Mouse (Mus musculus): Measurements from ENCODE around the gene Bach2. TPM values are rescaled to one million over a fixed set of nuclear protein-coding genes. Genes with fewer than 3 reads are reported as not detected.

Bach2 gene
- total RNA-seq, 2 experiments from 2014 or later, result 20.8 to 25.8 TPM

DNA sequence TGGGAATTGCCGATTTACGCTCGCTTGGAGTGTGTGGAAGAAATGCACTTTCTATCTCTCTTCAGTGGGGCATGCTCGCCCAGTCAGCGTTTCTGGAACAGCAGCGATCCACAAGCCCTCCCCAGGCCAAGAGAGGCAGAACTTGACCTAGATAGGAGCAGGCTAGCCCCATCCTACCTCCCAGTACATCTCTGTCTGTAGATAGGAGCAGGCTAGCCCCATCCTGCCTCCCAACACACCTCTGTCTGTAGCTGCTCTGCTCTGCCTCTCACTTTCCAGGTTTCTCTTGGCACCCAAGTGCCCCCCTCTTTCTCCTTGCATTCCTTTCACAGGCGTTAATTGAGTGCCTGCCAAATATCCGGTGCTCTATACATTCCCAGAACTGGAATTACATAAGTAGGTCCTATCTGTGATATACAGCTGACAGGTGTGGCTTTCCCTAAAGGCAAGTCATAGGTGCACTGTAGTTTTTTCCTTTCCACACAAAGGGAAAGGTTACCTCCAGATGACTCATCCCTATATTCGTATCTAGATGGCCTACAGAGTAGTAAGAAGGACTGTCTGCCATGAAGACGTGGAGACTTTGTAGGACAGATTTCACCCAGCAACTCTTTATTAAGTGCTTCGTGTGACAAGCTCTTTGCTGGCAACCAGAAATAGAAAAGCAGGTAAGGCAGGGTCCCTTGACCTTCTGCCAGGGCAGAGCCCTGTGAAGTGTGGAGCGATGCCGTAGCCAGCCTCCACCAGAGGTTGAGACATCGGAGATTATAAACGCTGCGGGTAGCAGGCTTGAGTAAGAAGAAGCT, 137.3 kb downstream of the Bach2 start:
- no peak overlapping the region for H3K27ac ChIP-seq
- no peak for TF ChIP-seq CTCF (IDR thresholded peaks at IDR 0.05)
- H3K4me3 ChIP-seq, result no peak overlapping the region
- no peak for DNase-seq (ENCODE audit: extremely low spot score in 1 of 2, low spot score in 2 of 2)
- intact Hi-C loops (cut with DNase I), result no loop called here

DNA sequence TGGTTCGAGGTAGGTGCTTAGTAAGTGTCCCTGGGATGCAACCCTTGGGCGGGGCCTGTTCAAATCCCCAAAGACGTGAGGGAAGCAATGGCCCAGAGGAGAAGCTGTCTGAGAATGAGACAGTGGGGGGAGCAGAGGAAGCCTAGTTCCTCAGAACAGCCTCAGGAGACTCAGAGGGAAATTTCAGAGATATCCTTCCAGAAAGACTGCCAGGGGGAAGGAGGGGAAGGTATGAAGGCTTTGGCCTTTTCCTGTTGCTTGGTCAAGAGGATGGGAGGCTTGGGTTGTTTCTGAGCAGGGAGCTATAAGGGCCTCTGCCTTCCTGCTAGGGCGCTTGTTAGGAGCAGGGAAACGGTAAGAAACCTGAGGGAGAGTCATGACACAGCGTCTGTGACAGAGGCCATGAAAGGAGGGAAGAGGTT, 137.9 kb downstream of the Bach2 start:
- no peak overlapping the region for H3K4me3 ChIP-seq
- H3K27ac ChIP-seq, result no peak overlapping the region
- intact Hi-C loops (cut with DNase I), result no loop called here
- no peak for TF ChIP-seq CTCF (IDR thresholded peaks at IDR 0.05)
- no peak for DNase-seq (ENCODE audit: extremely low spot score in 1 of 2, low spot score in 2 of 2)

DNA sequence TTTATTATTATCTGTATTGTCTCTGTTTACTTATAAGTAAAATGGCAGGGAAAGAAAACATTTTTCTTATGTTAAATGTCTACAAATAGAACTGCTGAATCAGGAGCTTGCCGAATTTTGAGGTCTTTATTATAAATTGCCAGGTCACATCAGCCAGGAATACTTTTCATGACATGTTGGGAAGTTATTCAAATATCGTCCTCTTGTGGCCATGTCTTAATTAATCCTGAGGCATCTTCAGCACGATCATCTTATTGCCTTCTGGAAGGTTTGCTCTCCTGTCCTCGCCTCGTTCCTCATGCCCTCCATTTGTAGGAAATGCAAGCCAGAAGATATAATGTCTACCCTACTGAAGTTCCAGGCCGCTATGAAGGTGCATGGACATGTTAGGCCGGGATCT, 140.5 kb downstream of the Bach2 start:
- intact Hi-C loops (cut with DNase I), result no loop called here
- H3K4me3 ChIP-seq, result no peak overlapping the region
- H3K27ac ChIP-seq, result no peak overlapping the region
- DNase-seq (ENCODE audit: extremely low spot score in 1 of 2, low spot score in 2 of 2), result no peak
- peak; percentile 8 for TF ChIP-seq CTCF (IDR thresholded peaks at IDR 0.05)

DNA sequence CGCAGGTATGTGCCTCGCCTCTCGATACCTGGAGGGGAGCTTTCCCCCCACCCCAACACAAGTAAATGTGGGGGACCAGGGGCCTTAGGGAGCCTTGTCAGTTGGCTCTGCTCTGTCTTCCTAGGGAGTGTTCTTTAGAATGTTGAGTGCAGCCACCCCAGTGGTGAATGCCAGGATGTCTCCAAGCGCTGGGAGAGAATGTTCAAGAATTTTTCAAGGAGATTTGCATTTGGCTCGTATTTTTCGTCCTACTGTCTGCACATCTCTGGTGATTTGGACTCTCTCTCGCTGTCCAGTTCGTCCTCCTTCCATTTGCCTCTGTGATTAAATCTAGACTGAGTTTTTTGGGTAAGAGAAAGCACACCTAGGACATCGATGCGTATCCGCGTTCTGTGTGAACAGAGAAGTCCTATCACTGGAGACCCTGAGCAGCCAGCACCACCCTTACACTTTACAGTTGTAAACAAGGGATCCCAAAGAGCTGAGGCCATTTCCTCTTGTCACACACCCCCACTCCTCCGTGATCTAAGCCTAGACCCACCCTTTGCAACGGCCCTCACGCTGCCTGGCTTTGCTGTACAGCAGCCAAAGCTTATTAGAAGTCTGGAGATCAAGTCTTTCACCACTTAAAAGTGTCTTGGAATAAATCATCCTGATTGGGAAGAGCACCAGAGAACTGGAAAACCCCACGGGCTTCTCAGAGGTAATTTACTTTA, 143.2 kb downstream of the Bach2 start:
- H3K4me3 ChIP-seq, result no peak overlapping the region
- TF ChIP-seq CTCF (IDR thresholded peaks at IDR 0.05), result no peak
- intact Hi-C loops (cut with DNase I), result no loop called here
- no peak overlapping the region for H3K27ac ChIP-seq
- DNase-seq (ENCODE audit: extremely low spot score in 1 of 2, low spot score in 2 of 2), result no peak

DNA sequence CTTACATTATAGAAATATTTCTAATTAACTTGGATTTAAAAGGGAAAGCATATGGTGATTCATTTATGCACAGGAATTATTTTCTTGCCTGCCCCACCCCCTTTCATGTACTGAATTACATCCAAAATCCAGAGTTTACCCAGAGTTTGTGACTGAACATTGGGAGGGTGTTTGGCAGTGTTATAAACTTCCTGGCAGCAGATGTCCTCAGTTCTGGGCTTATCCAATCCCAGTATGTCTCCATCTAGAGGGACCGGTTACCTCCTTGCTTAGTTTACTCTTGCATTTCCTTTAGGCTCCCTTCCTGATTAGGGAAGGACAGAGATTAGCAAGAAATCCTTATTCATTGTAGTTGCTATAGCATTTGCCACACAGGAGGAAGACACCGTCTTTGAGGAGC, 146.5 kb downstream of the Bach2 start:
- intact Hi-C loops (cut with DNase I), result no loop called here
- Histone ChIP-seq H3K27ac (no peak overlapping the region), H3K4me3 (no peak overlapping the region)
- no peak for TF ChIP-seq CTCF (IDR thresholded peaks at IDR 0.05)
- no peak for DNase-seq (ENCODE audit: extremely low spot score in 1 of 2, low spot score in 2 of 2)

DNA sequence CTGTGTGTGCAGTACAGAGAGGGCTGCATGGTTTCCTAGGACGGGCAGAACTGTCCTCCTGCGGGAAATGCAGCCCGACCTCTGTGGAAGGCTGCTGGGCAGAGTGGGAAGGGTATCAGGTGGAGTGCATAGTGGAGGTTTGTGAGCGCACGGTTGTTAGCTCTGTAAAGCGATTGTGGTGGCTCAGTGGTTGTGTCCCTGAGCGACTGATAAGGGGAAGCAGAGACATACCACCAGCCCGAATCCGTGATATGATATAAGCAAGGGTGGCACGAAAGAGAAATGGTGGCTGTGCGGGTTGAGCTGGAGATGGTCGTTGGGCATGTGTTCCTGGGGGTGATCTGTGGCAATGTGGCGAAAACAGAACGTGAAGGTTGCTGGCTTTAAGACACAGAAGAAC, 147.0 kb downstream of the Bach2 start:
- TF ChIP-seq CTCF (IDR thresholded peaks at IDR 0.05), result no peak
- Histone ChIP-seq H3K4me3 (no peak overlapping the region), H3K27ac (no peak overlapping the region)
- intact Hi-C loops (cut with DNase I), result no loop called here
- DNase-seq (ENCODE audit: extremely low spot score in 1 of 2, low spot score in 2 of 2), result no peak

DNA sequence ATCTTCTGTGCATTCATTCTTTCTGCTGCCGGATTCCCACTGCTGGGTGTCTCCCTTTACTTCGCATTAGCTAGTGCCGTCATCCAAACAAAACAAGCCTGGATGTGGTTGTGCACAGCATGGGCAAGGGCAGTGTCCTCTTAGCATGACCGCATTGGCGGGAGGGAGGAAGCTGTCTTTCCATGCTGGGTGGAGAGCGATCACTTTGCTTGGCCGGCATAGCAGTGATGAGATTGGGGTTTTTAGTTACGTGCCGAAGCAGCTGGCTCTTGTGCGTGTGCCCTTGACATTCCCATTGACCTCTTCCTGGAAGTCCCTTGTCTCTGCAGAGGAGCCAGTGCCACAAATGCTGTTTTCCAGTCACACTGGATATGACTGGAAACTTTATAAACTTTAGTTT, 147.7 kb downstream of the Bach2 start:
- no peak overlapping the region for H3K27ac ChIP-seq
- TF ChIP-seq CTCF (IDR thresholded peaks at IDR 0.05), result no peak
- H3K4me3 ChIP-seq, result no peak overlapping the region
- intact Hi-C loops (cut with DNase I), result no loop called here
- DNase-seq (ENCODE audit: extremely low spot score in 1 of 2, low spot score in 2 of 2), result no peak

DNA sequence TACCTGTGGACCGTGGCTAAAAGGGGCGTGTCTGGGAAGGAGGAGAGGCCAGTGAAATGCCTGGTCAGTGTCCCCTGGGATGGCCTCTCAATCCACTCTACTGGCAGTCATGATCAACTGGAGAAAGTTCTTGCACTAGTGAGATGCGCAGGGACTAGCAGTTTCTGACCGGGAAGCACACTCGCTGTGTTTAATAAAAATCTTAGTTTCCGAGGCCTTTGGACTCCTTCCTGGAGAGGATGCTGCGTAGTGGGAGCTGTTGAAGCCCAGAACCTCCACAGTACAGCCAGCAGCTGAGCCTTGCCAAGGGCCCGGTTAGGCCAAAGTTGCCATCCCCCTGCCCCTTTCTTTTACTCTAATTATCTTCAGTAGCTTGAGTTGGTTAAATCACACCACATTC, 148.3 kb downstream of the Bach2 start:
- intact Hi-C loops (cut with DNase I), result no loop called here
- DNase-seq (ENCODE audit: extremely low spot score in 1 of 2, low spot score in 2 of 2), result no peak
- TF ChIP-seq CTCF (IDR thresholded peaks at IDR 0.05), result no peak
- Histone ChIP-seq H3K4me3 (no peak overlapping the region), H3K27ac (no peak overlapping the region)

DNA sequence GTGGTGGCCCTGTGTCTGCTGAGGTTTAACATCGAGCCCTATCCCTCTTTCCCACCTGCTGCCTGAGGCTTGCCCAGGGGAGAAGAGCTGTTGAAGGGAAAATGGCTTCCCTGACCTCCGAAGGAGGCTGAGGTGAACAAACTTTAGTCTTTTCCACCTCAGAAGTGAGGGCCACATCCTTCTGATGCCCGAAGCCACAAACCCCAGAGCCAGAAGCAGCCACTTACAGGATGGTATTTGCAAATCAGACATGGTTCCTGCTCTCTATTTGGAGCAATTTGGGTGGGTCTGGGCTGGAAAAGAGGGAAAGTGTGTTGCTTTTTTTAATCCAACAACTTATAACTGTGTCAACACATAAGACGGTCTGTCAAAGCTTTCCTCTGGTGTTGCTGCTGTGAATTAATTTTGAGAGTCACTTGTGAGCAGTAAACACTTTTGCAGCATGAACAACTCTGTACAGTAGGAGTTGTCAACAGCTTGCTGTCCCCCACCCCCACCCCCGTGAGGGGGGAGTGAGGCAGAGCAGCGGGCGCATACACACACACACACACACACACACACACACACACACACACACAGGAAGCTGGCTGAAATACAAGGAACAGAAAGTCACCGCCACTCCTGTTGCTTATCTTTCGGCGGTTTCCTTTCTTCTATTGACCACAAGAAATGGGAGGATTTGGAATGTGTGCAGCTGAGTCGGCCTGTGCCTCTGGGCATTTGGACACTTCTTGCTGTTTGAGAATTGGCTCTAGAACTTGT, 149.1 kb downstream of the Bach2 start:
- DNase-seq (ENCODE audit: extremely low spot score in 1 of 2, low spot score in 2 of 2), result peak in 1 of 2 experiments; percentile 43
- no peak for TF ChIP-seq CTCF (IDR thresholded peaks at IDR 0.05)
- intact Hi-C loops (cut with DNase I), result no loop called here

DNA sequence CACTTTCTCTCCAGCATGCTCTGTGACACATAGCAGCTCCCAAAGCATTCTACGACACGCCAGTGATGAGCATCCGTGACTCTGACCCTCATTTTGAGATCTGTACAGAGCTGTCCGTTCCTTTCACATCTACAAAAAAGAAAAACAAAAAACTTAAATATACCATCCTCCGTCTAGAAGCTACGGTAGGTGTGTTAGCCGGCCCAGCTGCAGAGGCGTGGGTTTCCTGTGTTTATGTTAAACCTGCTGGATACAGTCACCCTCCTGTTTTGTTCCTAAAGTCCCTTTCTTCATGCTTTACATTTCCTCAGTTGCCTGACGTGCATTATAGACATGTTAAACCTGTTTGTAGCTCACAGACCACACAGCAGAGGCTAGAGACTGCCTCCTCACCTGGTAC, 150.0 kb downstream of the Bach2 start:
- H3K4me3 ChIP-seq, result no peak overlapping the region
- intact Hi-C loops (cut with DNase I), result no loop called here
- H3K27ac ChIP-seq, result no peak overlapping the region
- no peak for DNase-seq (ENCODE audit: extremely low spot score in 1 of 2, low spot score in 2 of 2)
- TF ChIP-seq CTCF (IDR thresholded peaks at IDR 0.05), result no peak

More for the DNA sequence above, 149.1 kb downstream of the Bach2 start:
- Histone ChIP-seq H3K27ac (peak overlapping the region; percentile 32; the same call in 1 of the 2 replicates), H3K4me3 (no peak overlapping the region)

DNA sequence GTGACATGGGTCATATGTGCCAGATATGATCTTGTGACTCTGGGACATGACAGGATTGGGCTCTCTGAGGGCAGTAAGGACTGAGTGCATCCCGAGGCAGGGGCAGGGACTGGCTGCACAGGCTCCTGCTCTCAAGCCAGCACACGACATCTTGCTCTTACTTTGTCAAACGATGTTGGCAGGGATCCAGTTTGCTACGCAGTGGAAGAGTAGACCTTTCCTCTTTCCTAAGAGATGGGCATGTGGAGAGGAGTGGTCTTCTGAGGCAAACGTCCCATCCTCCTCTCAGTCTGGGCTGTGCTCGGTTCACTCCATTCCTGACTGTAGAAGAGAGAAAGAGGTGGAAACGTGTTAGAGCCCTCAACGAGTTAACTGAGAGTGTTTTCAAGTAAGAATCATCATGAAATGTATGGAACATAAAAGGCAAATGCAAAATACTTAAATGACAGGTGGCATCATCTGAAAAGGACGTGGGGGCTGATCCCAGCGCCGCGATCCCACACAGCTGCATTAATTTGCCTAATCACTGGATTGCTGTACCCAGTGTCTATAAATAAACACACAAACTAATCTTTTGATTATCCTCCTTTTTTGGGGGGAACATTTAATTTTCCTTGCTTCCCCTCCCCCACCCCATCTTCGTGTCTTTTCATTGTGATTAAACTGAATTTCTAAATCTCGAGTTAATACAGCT, 150.7 kb downstream of the Bach2 start:
- intact Hi-C loops (cut with DNase I), result no loop called here
- DNase-seq (ENCODE audit: extremely low spot score in 1 of 2, low spot score in 2 of 2), result no peak
- TF ChIP-seq CTCF (IDR thresholded peaks at IDR 0.05), result no peak
- no peak overlapping the region for H3K4me3 ChIP-seq
- H3K27ac ChIP-seq, result no peak overlapping the region
